Mouse (Mus musculus) liver, embryonic 11.5 days (tissue): ENCODE results near the gene Chrnd. TPM values are rescaled to one million over a fixed set of nuclear protein-coding genes. Genes with fewer than 3 reads are reported as not detected.

Source experiments
- ATAC-seq: fragments of 200-750 bp; cut with Nextera tagmentation; replicated peaks from 2 replicates; pipeline ENCODE4 v1.8.0; 2017; ENCODE audit warnings: moderate number of reproducible peaks, mild to moderate bottlenecking, moderate TSS enrichment, moderate library complexity; ENCODE audit not compliant: low FRiP score
- DNase-seq: peaks from one replicate; pipeline ENCODE4 v3.0.0-alpha.2; 2017; ENCODE audit warnings: low spot score
- H3K27ac ChIP-seq: fragments of 300-500 bp; sonication (generic); 2 replicates; pipeline ENCODE4 v1.5.1; 2014; ENCODE audit warnings: mild to moderate bottlenecking, low read depth, low read length, control low read depth
- H3K27me3 ChIP-seq: fragments of 300-500 bp; sonication (generic); replicated peaks from 2 replicates; pipeline ENCODE4 v1.6.1; 2014; ENCODE audit warnings: low read length, mixed read lengths; ENCODE audit not compliant: control insufficient read depth, insufficient read depth
- H3K36me3 ChIP-seq: fragments of 300-500 bp; sonication (generic); 2 replicates; pipeline ENCODE4 v1.6.1; 2014; ENCODE audit warnings: mild to moderate bottlenecking, low read length, moderate library complexity, mixed read lengths; ENCODE audit not compliant: control insufficient read depth, insufficient read depth
- H3K4me1 ChIP-seq: fragments of 300-500 bp; sonication (generic); replicated peaks from 2 replicates; pipeline ENCODE4 v1.6.1; 2014; ENCODE audit warnings: low read length, mixed read lengths; ENCODE audit not compliant: control insufficient read depth, insufficient read depth
- H3K4me2 ChIP-seq: fragments of 300-500 bp; sonication (generic); 2 replicates; pipeline ENCODE4 v1.6.1; 2014; ENCODE audit warnings: mild to moderate bottlenecking, control low read depth, moderate library complexity
- H3K4me3 ChIP-seq: fragments of 300-500 bp; sonication (generic); 2 replicates; pipeline ENCODE4 v1.5.1; 2014; ENCODE audit warnings: low read depth, low read length, control low read depth
- H3K9ac ChIP-seq: fragments of 300-500 bp; sonication (generic); 2 replicates; pipeline ENCODE4 v1.6.1; 2014; ENCODE audit warnings: low read depth, low read length, control low read depth
- H3K9me3 ChIP-seq: fragments of 300-500 bp; sonication (generic); 2 replicates; pipeline ENCODE4 v1.6.1; 2016; ENCODE audit warnings: low read length, inconsistent platforms, mixed read lengths; ENCODE audit not compliant: control insufficient read depth
- WGBS: fragments of 180-500 bp; shearing (Covaris S2); extraction: QIAGEN DNeasy Blood & Tissue Kit; methylation state at CpG from one replicate; pipeline ENCODE4 v1.1.7; 2014; 5-methylcytosine and 5-hydroxymethylcytosine counted together
- polyA plus RNA-seq: library from polyadenylated mRNA; unstranded; fragments of >200 nt; fragmentation: Nextera tagmentation; extraction: Ambion mirVana; gene quantifications from 2 replicates; pipeline ENCODE4 v1.2.1, GENCODE M21; 2014

Gene Chrnd
- 0.08 TPM in 1 of 2 replicates, not detected in the other for polyA plus RNA-seq

- WGBS = 36% methylated on average over 4 of the region's 4 CpGs
- DNase-seq (no peak), ATAC-seq (no peak)
- H3K27me3 ChIP-seq = peaks cover 36% of the 10 kb centered on the region
- H3K4me3 ChIP-seq = no peak within 1 kb of the TSS
- no peak within 1 kb of the TSS for H3K27ac ChIP-seq
- no peak within 1 kb of the TSS for H3K4me2 ChIP-seq
- no peaks in the 10 kb centered on the region for H3K9me3 ChIP-seq
- H3K9ac ChIP-seq = no peak within 1 kb of the TSS
- peaks cover 6% of the 10 kb centered on the region for H3K4me1 ChIP-seq
- H3K36me3 ChIP-seq = no peaks in the 10 kb centered on the region
Measured at GRCm38 (mm10) chr1:87190429-87190828, at the start of gene Chrnd. TSS of gene Chrnd (plus strand) at chr1:87190607.

- H3K27me3 ChIP-seq = no peaks in the 10 kb centered on the region
- ATAC-seq (no peak), DNase-seq (no peak)
- WGBS = 76% methylated on average over 4 of the region's 4 CpGs
- H3K9ac ChIP-seq = no peak overlapping the region
- no peaks in the 10 kb centered on the region for H3K9me3 ChIP-seq
- H3K36me3 ChIP-seq = no peaks in the 10 kb centered on the region
- H3K4me2 ChIP-seq = no peak overlapping the region
- H3K4me3 ChIP-seq = no peak overlapping the region
- H3K4me1 ChIP-seq = no peaks in the 10 kb centered on the region
- no peak overlapping the region for H3K27ac ChIP-seq
Measured at GRCm38 (mm10) chr1:87141550-87141949, 48.9 kb upstream of the Chrnd start.

GRCm38 (mm10) chr1:87142456-87142855 lies 48.0 kb upstream of the Chrnd start:
- ATAC-seq (no peak), DNase-seq (no peak)
- Histone ChIP-seq H3K4me2 (no peak overlapping the region), H3K27me3 (no peaks in the 10 kb centered on the region; the same call in 1 of the 2 replicates), H3K27ac (no peak overlapping the region), H3K4me1 (no peaks in the 10 kb centered on the region), H3K9me3 (no peaks in the 10 kb centered on the region), H3K4me3 (no peak overlapping the region), H3K9ac (no peak overlapping the region), H3K36me3 (no peaks in the 10 kb centered on the region)
- 62% methylated on average over 9 of the region's 9 CpGs for WGBS

- H3K4me1 ChIP-seq = no peaks in the 10 kb centered on the region
- no peak overlapping the region for H3K4me2 ChIP-seq
- no peak for DNase-seq
- no peak for ATAC-seq
- no peak overlapping the region for H3K27ac ChIP-seq
- no peak overlapping the region for H3K4me3 ChIP-seq
- H3K27me3 ChIP-seq = no peaks in the 10 kb centered on the region; the same call in 1 of the 2 replicates
- WGBS = 83% methylated on average over 10 of the region's 10 CpGs
- H3K36me3 ChIP-seq = no peaks in the 10 kb centered on the region
- no peak overlapping the region for H3K9ac ChIP-seq
- H3K9me3 ChIP-seq = no peaks in the 10 kb centered on the region
Measured at GRCm38 (mm10) chr1:87143141-87143540, 47.3 kb upstream of the Chrnd start.

- DNase-seq (no peak), ATAC-seq (no peak)
- peaks cover 46% of the 10 kb centered on the region for H3K27me3 ChIP-seq
- H3K4me1 ChIP-seq = no peaks in the 10 kb centered on the region
- H3K9me3 ChIP-seq = no peaks in the 10 kb centered on the region
- no peak overlapping the region for H3K4me2 ChIP-seq
- H3K4me3 ChIP-seq = no peak overlapping the region
- no peak overlapping the region for H3K9ac ChIP-seq
- H3K36me3 ChIP-seq = no peaks in the 10 kb centered on the region
- H3K27ac ChIP-seq = no peak overlapping the region
- WGBS = 32% methylated on average over 13 of the region's 13 CpGs
Measured at GRCm38 (mm10) chr1:87149422-87149821, 41.0 kb upstream of the Chrnd start.

- WGBS = 78% methylated on average over 6 of the region's 6 CpGs
- ATAC-seq (no peak), DNase-seq (no peak)
- H3K27ac ChIP-seq = no peak overlapping the region
- H3K4me2 ChIP-seq = no peak overlapping the region
- H3K4me1 ChIP-seq = 0 out of 2 replicates have a peak, but pooled peaks cover 2% of the 10 kb centered on the region
- H3K9ac ChIP-seq = no peak overlapping the region
- H3K4me3 ChIP-seq = no peak overlapping the region
- peaks cover 64% of the 10 kb centered on the region for H3K27me3 ChIP-seq
- H3K9me3 ChIP-seq = no peaks in the 10 kb centered on the region
- no peaks in the 10 kb centered on the region for H3K36me3 ChIP-seq
Measured at GRCm38 (mm10) chr1:87151286-87151685, 39.1 kb upstream of the Chrnd start.

- no peaks in the 10 kb centered on the region for H3K9me3 ChIP-seq
- H3K9ac ChIP-seq = no peak overlapping the region
- 2% methylated on average over 72 of the region's 72 CpGs for WGBS
- DNase-seq (no peak), ATAC-seq (no peak)
- H3K4me3 ChIP-seq = peak overlapping the region; percentile 26
- no peak overlapping the region for H3K27ac ChIP-seq
- H3K27me3 ChIP-seq = peaks cover 91% of the 10 kb centered on the region
- H3K36me3 ChIP-seq = no peaks in the 10 kb centered on the region
- 0 out of 2 replicates have a peak, but pooled peaks cover 2% of the 10 kb centered on the region for H3K4me1 ChIP-seq
- H3K4me2 ChIP-seq = peak overlapping the region; percentile 41
Measured at GRCm38 (mm10) chr1:87153776-87154500, 36.5 kb upstream of the Chrnd start.

GRCm38 (mm10) chr1:87154501-87155120 lies 35.8 kb upstream of the Chrnd start:
- H3K4me3 ChIP-seq = peak overlapping the region; percentile 26
- H3K4me1 ChIP-seq = 0 out of 2 replicates have a peak, but pooled peaks cover 2% of the 10 kb centered on the region
- ATAC-seq (no peak), DNase-seq (no peak)
- no peak overlapping the region for H3K27ac ChIP-seq
- H3K9ac ChIP-seq = no peak overlapping the region
- H3K36me3 ChIP-seq = no peaks in the 10 kb centered on the region
- H3K4me2 ChIP-seq = peak overlapping the region; percentile 41
- WGBS = 4% methylated on average over 57 of the region's 58 CpGs
- H3K9me3 ChIP-seq = no peaks in the 10 kb centered on the region
- H3K27me3 ChIP-seq = peaks cover 92% of the 10 kb centered on the region
